Mouse (Mus musculus): ENCODE measurements at regions not wholly inside any gene's neighbourhood (a gene's known extent, or its start where the extent isn't known, plus 50 kb on each side); places are given as distances from the start of the nearest gene placed in this dataset.
A peak's percentile ranks its signal among the peaks of the same experiment; 100 is the strongest.

- no peak for DNase-seq (ENCODE audit: low spot score)
- Histone ChIP-seq H3K4me1 (peaks cover 7% of the 10 kb centered on the region), H3K9me3 (replicated peaks) (no peaks in the 10 kb centered on the region), H3K27me3 (ENCODE audit: low read depth, poor library complexity, severe bottlenecking) (no peaks in the 10 kb centered on the region), H3K27ac (no peak overlapping the region), H3K36me3 (no peaks in the 10 kb centered on the region), H3K4me3 (no peak overlapping the region)
- 79% methylated on average over 5 of the region's 5 CpGs for WGBS
These were observed 271.8 kb downstream of the Mycn start for GRCm38 (mm10) chr12:12669931-12670330.

DNA sequence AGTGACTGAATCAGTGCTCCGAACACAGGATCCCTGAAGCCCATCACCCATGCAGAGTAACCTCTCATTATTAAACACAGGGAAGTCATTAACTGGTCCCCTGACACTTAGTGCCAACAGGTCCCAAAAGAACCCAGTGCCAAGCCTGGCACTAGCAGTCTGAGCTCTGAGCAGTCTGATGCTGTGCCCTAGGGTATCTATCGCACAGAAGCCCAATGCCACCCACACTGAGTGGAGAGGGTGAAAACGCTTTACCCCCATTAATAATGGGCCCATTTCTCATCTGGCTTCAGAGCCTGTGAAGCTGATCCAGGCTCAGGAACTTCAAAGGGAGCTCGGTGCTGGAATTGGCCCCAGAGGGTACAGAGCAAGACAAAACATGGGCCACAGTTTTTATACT lies 272.8 kb downstream of the Mycn start:
- Histone ChIP-seq H3K9me3 (replicated peaks) (no peaks in the 10 kb centered on the region), H3K36me3 (no peaks in the 10 kb centered on the region), H3K4me3 (no peak overlapping the region), H3K27me3 (ENCODE audit: low read depth, poor library complexity, severe bottlenecking) (no peaks in the 10 kb centered on the region), H3K4me1 (peaks cover 4% of the 10 kb centered on the region), H3K27ac (no peak overlapping the region)
- 87% methylated on average over 4 of the region's 4 CpGs for WGBS
- DNase-seq (ENCODE audit: low spot score) = no peak

DNA sequence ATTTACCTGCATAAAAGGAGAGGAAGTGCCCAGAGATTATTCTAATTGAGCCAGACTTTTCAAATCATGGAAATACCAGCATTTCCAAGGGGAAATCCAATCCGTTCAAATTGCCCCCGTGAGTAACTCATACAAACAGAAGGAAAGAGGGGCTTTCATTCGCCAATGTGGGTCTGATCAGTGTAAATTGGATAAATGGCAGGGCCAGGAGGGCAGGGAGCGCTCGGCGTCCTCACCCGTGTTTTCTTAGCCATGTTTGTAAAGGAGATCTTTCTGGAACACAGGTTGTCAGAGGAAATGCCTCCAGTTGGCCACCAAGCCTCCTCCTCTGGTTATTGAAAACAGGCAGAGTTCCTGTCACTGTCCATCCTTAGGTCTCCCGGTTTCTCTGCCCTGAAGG lies 286.1 kb downstream of the Mycn start:
- H3K27ac ChIP-seq = peak overlapping the region; percentile 56
- peak; percentile 44 for DNase-seq (ENCODE audit: low spot score)
- no peaks in the 10 kb centered on the region for H3K9me3 ChIP-seq (replicated peaks)
- no peaks in the 10 kb centered on the region for H3K36me3 ChIP-seq
- H3K4me3 ChIP-seq = no peak overlapping the region
- 44% methylated on average over 8 of the region's 8 CpGs for WGBS
- no peaks in the 10 kb centered on the region for H3K27me3 ChIP-seq (ENCODE audit: low read depth, poor library complexity, severe bottlenecking)
- peaks cover 23% of the 10 kb centered on the region for H3K4me1 ChIP-seq

- H3K4me3 ChIP-seq = no peak overlapping the region
- peaks cover 23% of the 10 kb centered on the region for H3K4me1 ChIP-seq
- no peaks in the 10 kb centered on the region for H3K27me3 ChIP-seq (ENCODE audit: low read depth, poor library complexity, severe bottlenecking)
- peak overlapping the region; percentile 56 for H3K27ac ChIP-seq
- DNase-seq (ENCODE audit: low spot score) = peak; percentile 61
- H3K36me3 ChIP-seq = no peaks in the 10 kb centered on the region
- 17% methylated on average over 10 of the region's 10 CpGs for WGBS
- H3K9me3 ChIP-seq (replicated peaks) = no peaks in the 10 kb centered on the region
These were observed 286.5 kb downstream of the Mycn start for GRCm38 (mm10) chr12:12655184-12655583.

- DNase-seq (ENCODE audit: low spot score) = no peak
These were observed 289.4 kb downstream of the Mycn start for GRCm38 (mm10) chr12:12652361-12652760.

GRCm38 (mm10) chr12:12650309-12650708 lies 291.4 kb downstream of the Mycn start:
- 95% methylated on average over 1 of the region's 1 CpGs for WGBS
- Histone ChIP-seq H3K27me3 (ENCODE audit: low read depth, poor library complexity, severe bottlenecking) (no peaks in the 10 kb centered on the region), H3K27ac (no peak overlapping the region)

More at GRCm38 (mm10) chr12:12652361-12652760, 289.4 kb downstream of the Mycn start:
- H3K4me1 ChIP-seq = peaks cover 23% of the 10 kb centered on the region
- H3K27ac ChIP-seq = no peak overlapping the region
- H3K4me3 ChIP-seq = no peak overlapping the region
- no peaks in the 10 kb centered on the region for H3K36me3 ChIP-seq
- 47% methylated on average over 7 of the region's 7 CpGs for WGBS
- no peaks in the 10 kb centered on the region for H3K9me3 ChIP-seq (replicated peaks)
- H3K27me3 ChIP-seq (ENCODE audit: low read depth, poor library complexity, severe bottlenecking) = no peaks in the 10 kb centered on the region

GRCm38 (mm10) chr12:12647467-12647866 lies 294.2 kb downstream of the Mycn start:
- DNase-seq (ENCODE audit: low spot score) = no peak
- no peaks in the 10 kb centered on the region for H3K27me3 ChIP-seq (ENCODE audit: low read depth, poor library complexity, severe bottlenecking)
- H3K9me3 ChIP-seq (replicated peaks) = no peaks in the 10 kb centered on the region
- H3K4me3 ChIP-seq = no peak overlapping the region
- no peaks in the 10 kb centered on the region for H3K36me3 ChIP-seq
- 90% methylated on average over 6 of the region's 6 CpGs for WGBS
- peaks cover 8% of the 10 kb centered on the region for H3K4me1 ChIP-seq
- no peak overlapping the region for H3K27ac ChIP-seq

More at GRCm38 (mm10) chr12:12650309-12650708, 291.4 kb downstream of the Mycn start:
- Histone ChIP-seq H3K4me1 (peaks cover 15% of the 10 kb centered on the region), H3K36me3 (no peaks in the 10 kb centered on the region), H3K4me3 (no peak overlapping the region), H3K9me3 (replicated peaks) (no peaks in the 10 kb centered on the region)
- DNase-seq (ENCODE audit: low spot score) = no peak

DNA sequence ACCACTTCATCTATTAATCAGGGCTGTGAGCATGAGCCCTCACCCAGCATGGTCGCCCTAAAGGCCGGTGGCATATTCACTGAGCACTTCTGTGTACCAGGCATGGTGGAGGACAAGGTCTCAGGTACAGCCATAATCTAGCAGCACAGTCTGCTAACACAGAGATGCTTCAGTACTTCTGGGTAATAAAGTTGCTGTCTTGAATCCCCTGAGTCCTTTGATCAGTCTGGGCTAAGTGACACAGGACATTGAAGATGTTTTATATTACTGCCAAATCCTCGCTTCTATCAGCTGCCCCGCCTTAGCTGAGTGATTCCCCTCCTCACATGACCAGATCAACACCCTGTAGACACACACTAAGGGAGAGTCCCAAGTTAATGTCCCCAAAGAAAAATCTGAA lies 296.5 kb downstream of the Mycn start:
- no peak for DNase-seq (ENCODE audit: low spot score)
- 81% methylated on average over 4 of the region's 4 CpGs for WGBS
- Histone ChIP-seq H3K36me3 (no peaks in the 10 kb centered on the region), H3K4me3 (no peak overlapping the region), H3K27ac (no peak overlapping the region), H3K4me1 (0 out of 2 replicates have a peak, but pooled peaks cover 3% of the 10 kb centered on the region), H3K27me3 (ENCODE audit: low read depth, poor library complexity, severe bottlenecking) (no peaks in the 10 kb centered on the region), H3K9me3 (replicated peaks) (no peaks in the 10 kb centered on the region)

- no peak for DNase-seq (ENCODE audit: low spot score)
- Histone ChIP-seq H3K9me3 (replicated peaks) (no peaks in the 10 kb centered on the region), H3K4me1 (0 out of 2 replicates have a peak, but pooled peaks cover 3% of the 10 kb centered on the region), H3K27me3 (ENCODE audit: low read depth, poor library complexity, severe bottlenecking) (no peaks in the 10 kb centered on the region), H3K27ac (no peak overlapping the region), H3K36me3 (no peaks in the 10 kb centered on the region), H3K4me3 (no peak overlapping the region)
- 80% methylated on average over 11 of the region's 11 CpGs for WGBS
These were observed 298.3 kb downstream of the Mycn start for GRCm38 (mm10) chr12:12643247-12643963.

- Histone ChIP-seq H3K4me3 (no peak overlapping the region), H3K4me1 (no peaks in the 10 kb centered on the region), H3K36me3 (no peaks in the 10 kb centered on the region), H3K27ac (no peak overlapping the region), H3K27me3 (ENCODE audit: low read depth, poor library complexity, severe bottlenecking) (no peaks in the 10 kb centered on the region), H3K9me3 (replicated peaks) (no peaks in the 10 kb centered on the region)
- no peak for DNase-seq (ENCODE audit: low spot score)
- 95% methylated on average over 3 of the region's 3 CpGs for WGBS
These were observed 306.4 kb downstream of the Mycn start for GRCm38 (mm10) chr12:12635308-12635707.

GRCm38 (mm10) chr12:12627597-12627996 lies 314.1 kb downstream of the Mycn start:
- Histone ChIP-seq H3K27me3 (ENCODE audit: low read depth, poor library complexity, severe bottlenecking) (no peaks in the 10 kb centered on the region), H3K36me3 (no peaks in the 10 kb centered on the region), H3K4me3 (no peak overlapping the region), H3K27ac (no peak overlapping the region), H3K4me1 (peaks cover 27% of the 10 kb centered on the region), H3K9me3 (replicated peaks) (no peaks in the 10 kb centered on the region)
- WGBS = 64% methylated on average over 4 of the region's 4 CpGs
- no peak for DNase-seq (ENCODE audit: low spot score)

DNA sequence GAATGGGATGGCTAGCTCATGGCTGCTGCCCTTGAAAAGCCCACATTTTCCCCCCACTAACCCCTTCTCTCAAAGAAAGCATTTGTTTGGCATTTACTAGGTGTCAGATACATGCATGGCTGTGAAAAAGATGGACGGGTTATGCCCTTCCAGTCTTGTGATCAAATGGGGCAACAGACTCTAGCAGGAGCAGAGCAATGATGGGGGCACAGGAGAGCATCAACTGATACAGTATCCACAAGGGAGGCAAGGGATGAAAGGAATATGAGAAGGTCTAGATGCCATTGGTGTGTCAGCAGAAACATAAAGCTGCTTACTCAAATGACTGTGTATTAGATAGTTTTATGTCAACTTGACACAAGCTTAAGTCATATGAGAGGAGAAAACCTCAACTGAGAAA lies 315.9 kb downstream of the Mycn start:
- Histone ChIP-seq H3K27me3 (ENCODE audit: low read depth, poor library complexity, severe bottlenecking) (no peaks in the 10 kb centered on the region), H3K4me3 (no peak overlapping the region), H3K9me3 (replicated peaks) (no peaks in the 10 kb centered on the region), H3K4me1 (peaks cover 43% of the 10 kb centered on the region), H3K27ac (no peak overlapping the region), H3K36me3 (no peaks in the 10 kb centered on the region)
- 76% methylated on average over 1 of the region's 1 CpGs for WGBS
- DNase-seq (ENCODE audit: low spot score) = no peak

GRCm38 (mm10) chr12:12622712-12623292 lies 318.9 kb downstream of the Mycn start:
- Histone ChIP-seq H3K9me3 (replicated peaks) (no peaks in the 10 kb centered on the region), H3K27ac (peak overlapping the region; percentile 22), H3K4me1 (peaks cover 55% of the 10 kb centered on the region), H3K36me3 (no peaks in the 10 kb centered on the region), H3K27me3 (ENCODE audit: low read depth, poor library complexity, severe bottlenecking) (no peaks in the 10 kb centered on the region), H3K4me3 (no peak overlapping the region)
- DNase-seq (ENCODE audit: low spot score) = peak; percentile 83
- WGBS = 27% methylated on average over 5 of the region's 5 CpGs
